Mouse (Mus musculus): Measurements from ENCODE around the gene Plscr4. TPM values are rescaled to one million over a fixed set of nuclear protein-coding genes. Genes with fewer than 3 reads are reported as not detected.
A peak's percentile ranks its signal among the peaks of the same experiment; 100 is the strongest.

The Plscr4 gene
- 2.5 and 3.1 TPM in 2 replicates for polyA plus RNA-seq (2014; fragmentation: Nextera tagmentation; extraction: Ambion mirVana)

DNA sequence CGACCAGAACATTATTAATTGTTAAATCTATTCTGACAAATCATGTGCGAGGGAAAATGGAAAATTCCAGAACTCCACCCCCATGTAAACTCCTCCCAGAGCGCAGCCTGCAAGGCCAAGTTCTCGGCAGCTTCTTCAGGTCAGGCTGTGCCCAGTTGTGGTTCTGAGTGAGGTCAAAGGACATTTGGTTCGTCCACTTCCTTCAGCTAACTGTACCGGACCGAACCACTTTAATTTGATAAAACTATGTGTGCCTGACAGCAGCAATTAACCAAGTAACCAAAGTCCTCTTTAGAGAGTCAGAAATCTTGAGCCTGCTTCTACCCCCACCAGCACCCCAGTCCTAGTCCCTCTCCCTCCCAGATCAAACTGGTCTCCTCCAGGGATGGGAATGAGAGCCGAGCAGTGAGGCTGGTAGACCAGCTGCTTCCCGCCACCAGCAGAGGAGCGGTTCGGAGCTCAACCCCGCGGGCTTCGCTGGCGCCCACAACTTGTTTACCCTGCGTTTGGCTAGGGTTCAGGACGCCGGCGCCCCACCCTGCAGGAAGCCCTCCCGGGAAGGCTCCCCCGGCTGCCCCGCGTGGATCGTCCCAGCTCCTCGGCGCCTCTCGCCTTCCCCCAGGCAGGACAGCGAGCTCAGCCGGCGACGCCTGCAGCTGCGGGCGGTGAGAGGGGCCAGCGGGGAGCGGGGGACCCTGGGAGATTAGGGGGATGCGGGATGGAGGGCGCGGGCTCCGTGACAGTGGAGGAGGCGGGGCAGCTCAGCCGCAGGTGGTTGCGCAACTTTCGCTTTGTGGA, at the start of gene Plscr4:
Plscr4 (plus strand) TSS at position 113 of the 798 bp plus-strand sequence.
- H3K9ac ChIP-seq, result peak within 1 kb of the TSS; percentile 67
- peak within 1 kb of the TSS; percentile 56 for H3K4me3 ChIP-seq (replicated peaks; ENCODE audit: low read length)
- 0 out of 2 replicates have a peak, but pooled peaks cover 5% of the 10 kb centered on the region for H3K9me3 ChIP-seq (ENCODE audit: control insufficient read depth, low read length)
- DNase-seq (ENCODE audit: low spot score) (no peak), ATAC-seq (ENCODE audit: low FRiP score) (peak; percentile 91)
- peaks cover 3% of the 10 kb centered on the region; the same call in 1 of the 2 replicates for H3K4me1 ChIP-seq (replicated peaks; ENCODE audit: control insufficient read depth, insufficient read depth, low read length)
- 15% methylated on average over 34 of the region's 43 CpGs for WGBS
- no peaks in the 10 kb centered on the region for H3K27me3 ChIP-seq (ENCODE audit: control insufficient read depth, insufficient read depth, low read length)
- H3K36me3 ChIP-seq (replicated peaks; ENCODE audit: control insufficient read depth, insufficient read depth), result no peaks in the 10 kb centered on the region
- H3K4me2 ChIP-seq (replicated peaks), result peak within 1 kb of the TSS; percentile 98
- H3K27ac ChIP-seq, result no peak within 1 kb of the TSS

DNA sequence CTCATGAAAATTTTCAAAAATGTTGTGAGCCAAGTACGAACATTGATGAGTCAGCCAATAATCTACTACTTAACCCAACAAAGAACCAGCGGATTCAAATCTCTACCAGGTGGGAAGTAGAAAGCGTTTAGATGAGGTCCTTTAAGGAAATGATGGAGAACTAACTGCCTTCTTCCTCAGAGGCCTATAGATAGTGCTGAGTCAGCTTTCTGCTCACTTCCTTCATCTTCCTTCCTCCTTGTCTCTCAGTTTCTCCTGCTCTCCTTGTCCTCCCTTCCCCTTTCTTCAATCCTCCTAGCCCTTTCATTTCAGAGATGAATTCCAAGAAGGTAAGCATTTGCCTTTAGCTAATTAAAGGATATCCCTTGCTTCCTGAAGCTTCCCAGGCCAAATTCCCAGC, 46.9 kb upstream of the Plscr4 start:
- no peak for ATAC-seq (ENCODE audit: low FRiP score)
- WGBS, result 89% methylated on average over 3 of the region's 3 CpGs
- H3K4me1 ChIP-seq (replicated peaks; ENCODE audit: control insufficient read depth, insufficient read depth, low read length), result no peaks in the 10 kb centered on the region

DNA sequence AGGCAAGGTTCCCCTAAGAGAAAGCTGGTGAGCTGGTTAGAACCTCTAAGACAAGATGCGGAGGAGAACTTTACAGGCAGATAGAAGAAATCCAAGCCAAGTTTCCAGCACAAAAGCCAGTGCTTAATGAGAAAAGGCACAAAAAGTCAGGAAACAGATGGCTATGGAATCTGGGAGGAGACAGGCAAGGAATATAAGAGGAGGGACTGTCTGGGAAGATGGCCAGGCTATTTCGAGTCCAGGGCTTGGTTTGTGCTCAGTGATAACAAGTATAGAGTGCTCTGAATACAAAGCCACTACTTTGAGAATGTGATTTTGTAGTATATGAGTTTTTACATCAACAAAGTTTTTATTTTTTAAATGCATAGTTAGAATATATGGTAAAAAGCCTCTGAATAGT, 45.1 kb upstream of the Plscr4 start:
- Histone ChIP-seq H3K4me3 (replicated peaks; ENCODE audit: low read length) (no peak overlapping the region), H3K27me3 (ENCODE audit: control insufficient read depth, insufficient read depth, low read length) (no peaks in the 10 kb centered on the region), H3K4me2 (replicated peaks) (no peak overlapping the region), H3K27ac (no peak overlapping the region), H3K4me1 (replicated peaks; ENCODE audit: control insufficient read depth, insufficient read depth, low read length) (no peaks in the 10 kb centered on the region), H3K9me3 (ENCODE audit: control insufficient read depth, low read length) (no peaks in the 10 kb centered on the region), H3K9ac (no peak overlapping the region), H3K36me3 (replicated peaks; ENCODE audit: control insufficient read depth, insufficient read depth) (no peaks in the 10 kb centered on the region)
- DNase-seq (ENCODE audit: low spot score) (no peak), ATAC-seq (ENCODE audit: low FRiP score) (no peak)
- WGBS, result 78% methylated on average over 2 of the region's 2 CpGs

More for the DNA sequence above, 46.9 kb upstream of the Plscr4 start:
- DNase-seq (ENCODE audit: low spot score), result no peak
- H3K4me3 ChIP-seq (replicated peaks; ENCODE audit: low read length), result no peak overlapping the region
- no peak overlapping the region for H3K4me2 ChIP-seq (replicated peaks)
- H3K36me3 ChIP-seq (replicated peaks; ENCODE audit: control insufficient read depth, insufficient read depth), result no peaks in the 10 kb centered on the region
- H3K27ac ChIP-seq, result no peak overlapping the region
- H3K9ac ChIP-seq, result no peak overlapping the region
- H3K27me3 ChIP-seq (ENCODE audit: control insufficient read depth, insufficient read depth, low read length), result no peaks in the 10 kb centered on the region
- H3K9me3 ChIP-seq (ENCODE audit: control insufficient read depth, low read length), result no peaks in the 10 kb centered on the region

DNA sequence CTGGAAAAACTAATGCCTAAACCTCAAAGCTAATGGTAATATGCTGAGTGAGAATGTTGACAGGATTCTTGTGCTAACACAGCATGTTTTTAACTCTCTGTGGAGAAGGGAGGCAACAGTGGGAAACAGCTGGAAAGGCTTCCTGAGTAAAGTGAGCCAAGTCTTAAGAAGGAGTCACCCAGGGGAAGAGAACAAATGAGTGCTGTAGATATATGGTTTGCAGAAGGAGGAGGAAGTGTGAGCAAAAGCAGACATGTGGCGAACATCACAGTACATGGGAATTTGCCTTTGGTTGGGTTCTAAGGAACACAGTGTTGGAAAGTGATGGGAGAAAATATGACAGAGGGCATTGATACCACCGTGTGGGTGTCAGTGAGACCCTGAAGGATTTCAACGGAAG, 43.5 kb upstream of the Plscr4 start:
- WGBS, result 84% methylated on average over 3 of the region's 3 CpGs
- Histone ChIP-seq H3K4me2 (replicated peaks) (no peak overlapping the region), H3K36me3 (replicated peaks; ENCODE audit: control insufficient read depth, insufficient read depth) (no peaks in the 10 kb centered on the region), H3K4me1 (replicated peaks; ENCODE audit: control insufficient read depth, insufficient read depth, low read length) (no peaks in the 10 kb centered on the region), H3K4me3 (replicated peaks; ENCODE audit: low read length) (no peak overlapping the region), H3K27me3 (ENCODE audit: control insufficient read depth, insufficient read depth, low read length) (no peaks in the 10 kb centered on the region), H3K27ac (no peak overlapping the region), H3K9ac (no peak overlapping the region), H3K9me3 (ENCODE audit: control insufficient read depth, low read length) (no peaks in the 10 kb centered on the region)
- DNase-seq (ENCODE audit: low spot score) (no peak), ATAC-seq (ENCODE audit: low FRiP score) (no peak)

DNA sequence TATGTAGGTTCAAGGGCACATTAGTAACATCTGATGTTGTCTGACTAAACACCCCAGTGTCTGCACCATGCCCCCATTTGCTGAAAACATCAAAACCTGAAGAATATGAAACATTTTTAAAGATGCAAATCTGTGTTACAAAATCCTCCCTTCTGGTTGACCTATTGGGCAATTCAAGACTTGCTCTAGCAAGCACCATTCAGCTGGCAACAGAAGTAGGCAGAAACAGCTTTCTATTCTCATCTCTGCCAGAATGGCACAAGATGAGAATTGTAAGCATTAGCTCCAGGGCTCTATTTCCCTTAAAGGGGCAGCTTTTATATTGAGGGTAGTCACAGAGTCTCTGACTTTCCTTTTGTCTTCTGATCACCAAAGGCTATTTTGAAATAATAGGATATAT, 19.4 kb upstream of the Plscr4 start:
- DNase-seq (ENCODE audit: low spot score), result no peak
- no peak for ATAC-seq (ENCODE audit: low FRiP score)

DNA sequence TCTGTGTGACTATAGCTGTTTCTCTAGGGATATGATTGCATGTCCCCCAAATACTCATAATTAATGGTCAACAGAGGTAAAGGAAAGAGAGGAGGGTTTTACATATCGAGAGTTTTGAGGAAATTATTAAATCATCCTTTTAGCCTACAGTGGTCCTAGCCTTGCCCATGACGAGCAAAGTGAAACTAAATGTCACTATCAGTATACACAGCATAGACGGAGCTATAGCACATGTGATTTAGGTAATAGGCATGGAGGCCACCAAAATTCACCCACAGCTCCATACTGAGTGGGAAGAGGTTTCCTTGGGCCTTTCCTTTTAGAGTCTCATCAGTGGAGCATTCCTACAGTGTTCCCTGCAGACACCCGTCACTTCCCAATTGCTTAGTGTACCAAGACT, 15.7 kb upstream of the Plscr4 start:
- DNase-seq (ENCODE audit: low spot score) (no peak), ATAC-seq (ENCODE audit: low FRiP score) (no peak; the same call in 1 of the 2 replicates)
- Histone ChIP-seq H3K36me3 (replicated peaks; ENCODE audit: control insufficient read depth, insufficient read depth) (no peaks in the 10 kb centered on the region), H3K27me3 (ENCODE audit: control insufficient read depth, insufficient read depth, low read length) (no peaks in the 10 kb centered on the region), H3K27ac (no peak overlapping the region), H3K4me3 (replicated peaks; ENCODE audit: low read length) (no peak overlapping the region), H3K9me3 (ENCODE audit: control insufficient read depth, low read length) (no peaks in the 10 kb centered on the region), H3K4me1 (replicated peaks; ENCODE audit: control insufficient read depth, insufficient read depth, low read length) (no peaks in the 10 kb centered on the region), H3K4me2 (replicated peaks) (no peak overlapping the region), H3K9ac (no peak overlapping the region)
- WGBS, result 80% methylated on average over 4 of the region's 4 CpGs

More for the DNA sequence above, 19.4 kb upstream of the Plscr4 start:
- no peaks in the 10 kb centered on the region for H3K27me3 ChIP-seq (ENCODE audit: control insufficient read depth, insufficient read depth, low read length)
- no peak overlapping the region for H3K4me2 ChIP-seq (replicated peaks)
- H3K4me3 ChIP-seq (replicated peaks; ENCODE audit: low read length), result no peak overlapping the region
- H3K36me3 ChIP-seq (replicated peaks; ENCODE audit: control insufficient read depth, insufficient read depth), result no peaks in the 10 kb centered on the region
- H3K9me3 ChIP-seq (ENCODE audit: control insufficient read depth, low read length), result no peaks in the 10 kb centered on the region
- no peak overlapping the region for H3K27ac ChIP-seq
- no peak overlapping the region for H3K9ac ChIP-seq
- no peaks in the 10 kb centered on the region for H3K4me1 ChIP-seq (replicated peaks; ENCODE audit: control insufficient read depth, insufficient read depth, low read length)

DNA sequence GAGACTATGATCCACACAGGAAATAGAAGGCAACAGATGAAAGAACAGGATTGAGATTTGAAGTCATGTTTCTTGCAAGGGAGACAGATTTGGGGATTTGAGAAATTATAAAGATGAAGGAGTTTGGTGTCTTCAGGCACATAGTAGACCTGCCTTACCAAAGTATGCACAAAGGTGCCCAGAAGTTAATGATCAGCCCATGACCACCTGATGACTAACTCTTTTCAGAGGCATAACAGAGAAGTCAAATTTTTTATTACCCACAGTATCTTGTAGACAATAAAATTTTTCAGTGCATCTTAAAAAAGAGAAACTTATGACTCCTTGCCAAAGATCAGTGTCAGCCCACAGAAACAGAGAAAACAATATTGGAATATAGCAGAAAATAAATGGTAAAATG, 12.6 kb upstream of the Plscr4 start:
- Histone ChIP-seq H3K9me3 (ENCODE audit: control insufficient read depth, low read length) (no peaks in the 10 kb centered on the region), H3K4me1 (replicated peaks; ENCODE audit: control insufficient read depth, insufficient read depth, low read length) (no peaks in the 10 kb centered on the region), H3K27me3 (ENCODE audit: control insufficient read depth, insufficient read depth, low read length) (no peaks in the 10 kb centered on the region), H3K36me3 (replicated peaks; ENCODE audit: control insufficient read depth, insufficient read depth) (no peaks in the 10 kb centered on the region), H3K9ac (no peak overlapping the region), H3K4me3 (replicated peaks; ENCODE audit: low read length) (no peak overlapping the region), H3K4me2 (replicated peaks) (no peak overlapping the region), H3K27ac (no peak overlapping the region)
- DNase-seq (ENCODE audit: low spot score) (no peak), ATAC-seq (ENCODE audit: low FRiP score) (no peak)

DNA sequence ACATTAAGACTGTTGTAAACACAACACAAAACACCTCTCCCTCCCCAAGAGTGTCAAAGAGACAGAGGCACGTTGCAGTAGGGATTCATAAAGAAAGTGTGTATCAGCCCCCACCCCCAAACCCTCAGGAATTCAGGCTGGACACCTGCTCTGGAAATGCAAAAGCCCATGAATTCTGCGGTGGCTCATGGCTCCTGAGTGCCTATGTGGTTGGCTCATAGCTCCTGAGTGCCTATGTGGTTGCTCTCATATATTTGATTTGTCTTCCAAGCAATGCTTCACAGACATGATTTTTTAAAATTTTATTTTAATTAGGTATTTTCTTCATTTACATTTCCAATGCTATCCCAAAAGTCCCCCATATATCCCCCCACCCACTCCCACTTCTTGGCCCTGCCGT, 568 bp upstream of the Plscr4 start:
- H3K36me3 ChIP-seq (replicated peaks; ENCODE audit: control insufficient read depth, insufficient read depth), result no peaks in the 10 kb centered on the region
- no peak overlapping the region for H3K4me3 ChIP-seq (replicated peaks; ENCODE audit: low read length)
- no peak overlapping the region for H3K27ac ChIP-seq
- H3K4me2 ChIP-seq (replicated peaks), result no peak overlapping the region
- WGBS, result 81% methylated on average over 3 of the region's 3 CpGs
- no peaks in the 10 kb centered on the region for H3K27me3 ChIP-seq (ENCODE audit: control insufficient read depth, insufficient read depth, low read length)
- ATAC-seq (ENCODE audit: low FRiP score) (no peak), DNase-seq (ENCODE audit: low spot score) (no peak)
- H3K9me3 ChIP-seq (ENCODE audit: control insufficient read depth, low read length), result 0 out of 2 replicates have a peak, but pooled peaks cover 5% of the 10 kb centered on the region
- H3K4me1 ChIP-seq (replicated peaks; ENCODE audit: control insufficient read depth, insufficient read depth, low read length), result peaks cover 3% of the 10 kb centered on the region; the same call in 1 of the 2 replicates
- no peak overlapping the region for H3K9ac ChIP-seq

DNA sequence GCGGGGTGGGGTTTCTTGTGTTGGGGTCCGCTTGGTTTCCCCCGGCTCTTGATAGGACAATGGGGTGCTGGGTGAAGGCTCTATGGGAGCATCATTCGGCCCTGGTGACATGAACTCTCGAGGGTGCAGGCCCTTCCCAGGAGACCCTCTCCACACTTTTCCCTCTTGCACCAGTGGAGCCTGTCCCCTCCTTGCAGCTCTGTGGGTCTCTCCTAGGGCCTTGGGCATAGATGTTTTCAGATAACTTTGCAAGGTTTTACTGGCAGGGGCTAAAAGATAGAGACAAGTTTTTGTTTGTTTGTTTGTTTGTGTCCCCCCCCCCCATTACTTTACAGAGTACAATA, 858 bp downstream of the Plscr4 start:
- H3K4me3 ChIP-seq (replicated peaks; ENCODE audit: low read length), result peak overlapping the region; percentile 56
- H3K4me1 ChIP-seq (replicated peaks; ENCODE audit: control insufficient read depth, insufficient read depth, low read length), result peaks cover 3% of the 10 kb centered on the region; the same call in 1 of the 2 replicates
- no peaks in the 10 kb centered on the region for H3K27me3 ChIP-seq (ENCODE audit: control insufficient read depth, insufficient read depth, low read length)
- no peaks in the 10 kb centered on the region for H3K36me3 ChIP-seq (replicated peaks; ENCODE audit: control insufficient read depth, insufficient read depth)
- no peak overlapping the region for H3K27ac ChIP-seq
- 0% methylated on average over 5 of the region's 5 CpGs for WGBS
- no peak for DNase-seq (ENCODE audit: low spot score)
- peak overlapping the region; percentile 98 for H3K4me2 ChIP-seq (replicated peaks)
- no peak; the same call in 1 of the 2 replicates for ATAC-seq (ENCODE audit: low FRiP score)
- peak overlapping the region; percentile 67 for H3K9ac ChIP-seq
- H3K9me3 ChIP-seq (ENCODE audit: control insufficient read depth, low read length), result 0 out of 2 replicates have a peak, but pooled peaks cover 5% of the 10 kb centered on the region
